Mouse (Mus musculus) erythroblast, adult 5-6 weeks (primary cell): ENCODE data around the gene Rab25. TPM values are rescaled to one million over a fixed set of nuclear protein-coding genes. Genes with fewer than 3 reads are reported as not detected.

Source experiments
- ATAC-seq: replicated peaks from 2 replicates; pipeline ENCODE4 v1.8.0; 2016; ENCODE audit warnings: moderate number of reproducible peaks, mild to moderate bottlenecking, moderate TSS enrichment, inconsistent platforms; ENCODE audit not compliant: poor library complexity, low FRiP score, severe bottlenecking
- total RNA-seq, 2 experiments: library from RNA; stranded (forward) in 1 of 2; stranded (reverse) in 1 of 2; fragments of 150-400 nt in 1 of 2; fragments of 200-764, 138-1000 nt in 1 of 2; gene quantifications; 2 replicates each; pipeline versions ENCODE4 v1.2.3 to v1.2.4; 2015 to 2017; ENCODE audit warnings: low replicate concordance in 2 of 2

The Rab25 gene
- total RNA-seq, 2 experiments from 2014 or later: not detected

- ATAC-seq: no peak
Measured at GRCm38 (mm10) chr3:88569093-88569492, 21.0 kb upstream of the Rab25 start.

- ATAC-seq: no peak
Measured at GRCm38 (mm10) chr3:88568615-88569014, 20.5 kb upstream of the Rab25 start.

GRCm38 (mm10) chr3:88567892-88568291 lies 19.8 kb upstream of the Rab25 start:
- ATAC-seq: no peak

- ATAC-seq: no peak
Measured at GRCm38 (mm10) chr3:88566536-88567061, 18.5 kb upstream of the Rab25 start.

- no peak for ATAC-seq
Measured at GRCm38 (mm10) chr3:88566116-88566515, 18.0 kb upstream of the Rab25 start.

GRCm38 (mm10) chr3:88563966-88564365 lies 15.9 kb upstream of the Rab25 start:
- no peak for ATAC-seq

GRCm38 (mm10) chr3:88563442-88563841 lies 15.3 kb upstream of the Rab25 start:
- no peak for ATAC-seq

GRCm38 (mm10) chr3:88561989-88562388 lies 13.9 kb upstream of the Rab25 start:
- ATAC-seq: no peak

- ATAC-seq: no peak
Measured at GRCm38 (mm10) chr3:88559596-88559995, 11.5 kb upstream of the Rab25 start.

GRCm38 (mm10) chr3:88556616-88557015 lies 8.5 kb upstream of the Rab25 start:
- ATAC-seq: no peak

- ATAC-seq: no peak
Measured at GRCm38 (mm10) chr3:88555731-88556130, 7.6 kb upstream of the Rab25 start.

- no peak for ATAC-seq
Measured at GRCm38 (mm10) chr3:88555069-88555605, 7.0 kb upstream of the Rab25 start.

- ATAC-seq: peak; percentile 41
Measured at GRCm38 (mm10) chr3:88553880-88554586, 5.9 kb upstream of the Rab25 start.

GRCm38 (mm10) chr3:88553525-88553879 lies 5.4 kb upstream of the Rab25 start, which contains the start of gene Ubqln4:
Gene Ubqln4 (plus strand): TSS chr3:88553758.
- ATAC-seq: peak; percentile 69

- ATAC-seq: peak; percentile 92
Measured at GRCm38 (mm10) chr3:88552676-88553524, 4.8 kb upstream of the Rab25 start, which contains the start of gene Lamtor2. Gene Lamtor2 (minus strand): TSS chr3:88553074.

- 0 out of 2 replicates have a peak, but pooled peaks have one; percentile 4 for ATAC-seq
Measured at GRCm38 (mm10) chr3:88552082-88552645, 4.1 kb upstream of the Rab25 start.

- no peak for ATAC-seq
Measured at GRCm38 (mm10) chr3:88551586-88551985, 3.5 kb upstream of the Rab25 start.

- 0 out of 2 replicates have a peak, but pooled peaks have one; percentile 17 for ATAC-seq
Measured at GRCm38 (mm10) chr3:88546674-88547418, 1.3 kb downstream of the Rab25 start.

- no peak for ATAC-seq
Measured at GRCm38 (mm10) chr3:88544955-88545591, 3.0 kb downstream of the Rab25 start.
